Mouse (Mus musculus) embryonic facial prominence, embryonic 15.5 days (tissue): ENCODE measurements at regions not wholly inside any gene's neighbourhood (a gene's known extent, or its start where the extent isn't known, plus 50 kb on each side); places are given as distances from the start of the nearest gene placed in this dataset.
A peak's percentile ranks its signal among the peaks of the same experiment; 100 is the strongest.
"Not testable (repeated sequence)": the region's sequence is repeated elsewhere in the genome, so short reads cannot be mapped to it uniquely, and the experiment has no call there.

ENCODE experiments used
- ATAC-seq: fragments of 200-750 bp; cut with Nextera tagmentation; 2 replicates; pipeline ENCODE4 v1.8.0; 2017; ENCODE audit warnings: low read depth, moderate TSS enrichment; ENCODE audit not compliant: insufficient number of reproducible peaks, low FRiP score, low TSS enrichment
- H3K27ac ChIP-seq: fragments of 300-500 bp; sonication (generic); replicated peaks from 2 replicates; pipeline ENCODE4 v1.5.1; 2015; ENCODE audit warnings: mild to moderate bottlenecking, inconsistent platforms
- H3K27me3 ChIP-seq: fragments of 300-500 bp; sonication (generic); 2 replicates; pipeline ENCODE4 v1.6.1; 2015; ENCODE audit warnings: inconsistent platforms
- H3K36me3 ChIP-seq: fragments of 300-500 bp; sonication (generic); 2 replicates; pipeline ENCODE4 v1.6.1; 2015; ENCODE audit warnings: mild to moderate bottlenecking, inconsistent platforms
- H3K4me1 ChIP-seq: fragments of 300-500 bp; sonication (generic); 2 replicates; pipeline ENCODE4 v1.6.1; 2015; ENCODE audit warnings: inconsistent platforms
- H3K4me2 ChIP-seq: fragments of 300-500 bp; sonication (generic); replicated peaks from 2 replicates; pipeline ENCODE4 v1.6.1; 2015; ENCODE audit warnings: mild to moderate bottlenecking, inconsistent platforms
- H3K4me3 ChIP-seq: fragments of 300-500 bp; sonication (generic); replicated peaks from 2 replicates; pipeline ENCODE4 v1.5.1; 2015; ENCODE audit warnings: mild to moderate bottlenecking, inconsistent platforms
- H3K9ac ChIP-seq: fragments of 300-500 bp; sonication (generic); 2 replicates; pipeline ENCODE4 v1.6.1; 2015; ENCODE audit warnings: inconsistent platforms
- H3K9me3 ChIP-seq: fragments of 300-500 bp; sonication (generic); replicated peaks from 2 replicates; pipeline ENCODE4 v1.6.1; 2016; ENCODE audit warnings: inconsistent platforms
- WGBS: fragments of 180-500 bp; shearing (Covaris S2); methylation state at CpG from one replicate; pipeline ENCODE4 v1.1.7; 2015; 5-methylcytosine and 5-hydroxymethylcytosine counted together

DNA sequence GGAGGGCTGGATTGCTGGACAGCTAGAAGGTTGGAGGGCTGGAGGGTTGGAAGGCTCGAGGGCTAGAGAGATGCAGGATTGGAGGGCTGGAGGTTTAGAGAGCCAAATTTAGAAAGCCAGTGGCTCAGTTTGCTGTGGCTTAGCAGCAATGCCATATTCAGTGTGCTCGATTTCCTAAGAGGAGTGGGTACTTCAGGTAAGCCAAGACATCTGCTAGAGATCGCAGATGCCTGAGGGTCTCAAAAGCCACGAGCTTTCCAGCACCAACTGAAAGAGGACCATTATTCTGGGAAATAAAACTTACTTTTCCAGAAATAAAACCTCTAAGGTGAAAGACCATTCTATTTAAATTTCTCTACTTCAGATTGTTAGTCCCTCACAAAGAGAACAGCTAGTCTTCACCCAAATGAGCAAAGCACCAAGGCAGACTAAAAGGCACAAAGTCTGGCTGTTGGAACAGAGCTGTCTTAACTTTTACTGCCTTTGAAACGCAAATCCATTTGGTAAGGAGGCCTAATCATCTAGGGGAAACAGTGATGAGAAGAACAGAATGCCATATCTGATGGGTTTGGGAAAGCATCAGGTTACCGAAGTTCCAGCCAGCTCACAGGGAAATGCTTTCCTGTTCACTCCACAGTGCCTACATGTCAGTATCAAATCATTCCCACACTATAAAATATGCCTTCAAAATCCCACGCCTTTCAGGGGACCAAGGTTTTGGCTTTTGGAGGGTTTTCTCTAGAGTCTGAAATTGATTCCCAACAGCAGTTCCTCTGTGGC is 98.3 kb upstream of the Sec61g start:
- WGBS, result 40% methylated on average over 7 of the region's 7 CpGs
- no peak; the same call in 1 of the 2 replicates for ATAC-seq

DNA sequence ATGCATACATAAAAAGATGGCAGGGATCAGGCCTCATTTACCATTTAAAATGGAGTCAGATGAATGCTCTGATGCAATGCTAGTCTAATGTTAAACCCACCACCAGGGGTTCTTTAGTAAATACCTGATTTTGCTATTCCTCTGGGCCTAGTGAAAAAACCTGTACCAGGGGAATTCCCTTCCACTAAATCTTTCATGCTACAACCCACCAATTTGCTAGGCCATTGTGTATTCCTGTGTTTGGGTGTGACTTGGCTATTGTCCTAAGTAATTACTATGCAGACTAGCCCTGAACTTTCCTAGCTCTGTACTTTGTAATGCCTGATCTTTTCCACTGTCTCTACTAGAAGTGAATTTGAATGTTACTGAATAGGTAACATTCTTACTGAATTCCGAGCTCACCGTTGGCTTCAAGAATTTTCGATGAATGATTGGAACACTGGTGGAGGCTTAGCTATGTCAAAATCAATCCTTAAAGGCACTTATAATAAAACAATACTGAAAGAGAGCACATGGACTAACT is 99.7 kb upstream of the Sec61g start:
- not testable (repeated sequence) for H3K9me3 ChIP-seq, H3K4me3 ChIP-seq, H3K4me2 ChIP-seq, H3K27me3 ChIP-seq, ATAC-seq, H3K9ac ChIP-seq, H3K36me3 ChIP-seq, H3K27ac ChIP-seq
- WGBS, result 84% methylated on average over 3 of the region's 3 CpGs
- H3K4me1 ChIP-seq, result peaks cover 13% of the 10 kb centered on the region; the same call in 1 of the 2 replicates

More for the DNA sequence above, 98.3 kb upstream of the Sec61g start:
- H3K27me3 ChIP-seq, result no peaks in the 10 kb centered on the region
- H3K36me3 ChIP-seq, result no peaks in the 10 kb centered on the region
- no peak overlapping the region for H3K4me3 ChIP-seq
- 0 out of 2 replicates have a peak overlapping the region, but pooled peaks have one; percentile 34 for H3K27ac ChIP-seq
- no peak overlapping the region for H3K9ac ChIP-seq
- no peak overlapping the region for H3K4me2 ChIP-seq
- no peaks in the 10 kb centered on the region for H3K9me3 ChIP-seq
- H3K4me1 ChIP-seq, result peaks cover 5% of the 10 kb centered on the region; the same call in 1 of the 2 replicates

DNA sequence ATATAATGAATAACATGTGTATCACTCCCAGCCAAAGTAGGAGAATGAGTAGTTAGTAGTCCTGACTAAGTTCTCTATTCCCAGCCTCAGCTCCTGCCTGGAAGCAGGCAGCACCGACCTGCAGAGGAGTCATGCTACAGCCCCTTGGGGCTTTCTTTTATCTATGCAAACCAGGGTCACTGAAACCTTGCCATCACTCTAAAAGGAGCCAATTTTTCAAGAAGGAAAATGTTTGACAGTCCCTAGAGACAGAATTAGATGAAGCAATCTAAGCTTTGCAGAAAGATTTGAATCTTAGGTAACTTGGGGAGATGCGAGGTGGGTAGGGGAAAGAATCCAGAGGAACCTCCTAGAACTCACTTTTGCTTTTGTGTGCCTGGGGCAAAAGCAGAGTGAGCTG is 103.5 kb upstream of the Sec61g start:
- Histone ChIP-seq H3K9ac (no peak overlapping the region), H3K27me3 (no peaks in the 10 kb centered on the region), H3K36me3 (no peaks in the 10 kb centered on the region), H3K4me3 (no peak overlapping the region), H3K4me2 (no peak overlapping the region), H3K27ac (peak overlapping the region; percentile 48; the same call in 1 of the 2 replicates), H3K4me1 (peaks cover 8% of the 10 kb centered on the region; the same call in 1 of the 2 replicates), H3K9me3 (no peaks in the 10 kb centered on the region)
- 23% methylated on average over 2 of the region's 2 CpGs for WGBS
- ATAC-seq, result no peak

DNA sequence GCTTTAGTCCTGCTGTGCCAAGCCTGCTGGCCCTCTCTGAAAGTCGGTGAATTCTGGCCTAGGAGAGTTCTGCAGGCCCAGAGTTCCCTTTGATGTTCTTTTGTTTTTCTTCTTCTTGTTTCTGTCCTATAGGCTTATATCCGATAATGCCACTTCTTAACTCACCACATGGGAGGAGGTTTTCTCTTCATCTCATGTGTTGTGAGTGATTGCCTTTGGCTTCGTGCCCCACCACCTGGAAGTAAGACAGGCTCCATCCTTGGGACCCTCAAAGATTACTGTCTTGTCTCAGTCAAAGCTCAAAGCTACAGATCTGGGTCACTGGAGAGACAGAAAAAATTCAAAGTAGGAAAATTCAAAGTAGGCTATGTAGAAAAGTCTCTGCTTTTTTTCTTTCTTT is 104.2 kb upstream of the Sec61g start:
- peak; percentile 19; the same call in 1 of the 2 replicates for ATAC-seq
- no peak overlapping the region for H3K4me2 ChIP-seq
- H3K4me1 ChIP-seq, result peaks cover 8% of the 10 kb centered on the region; the same call in 1 of the 2 replicates
- H3K4me3 ChIP-seq, result no peak overlapping the region
- WGBS, result 40% methylated on average over 3 of the region's 3 CpGs
- no peaks in the 10 kb centered on the region for H3K9me3 ChIP-seq
- H3K36me3 ChIP-seq, result no peaks in the 10 kb centered on the region
- no peak overlapping the region for H3K9ac ChIP-seq
- peak overlapping the region; percentile 48; the same call in 1 of the 2 replicates for H3K27ac ChIP-seq
- no peaks in the 10 kb centered on the region for H3K27me3 ChIP-seq

DNA sequence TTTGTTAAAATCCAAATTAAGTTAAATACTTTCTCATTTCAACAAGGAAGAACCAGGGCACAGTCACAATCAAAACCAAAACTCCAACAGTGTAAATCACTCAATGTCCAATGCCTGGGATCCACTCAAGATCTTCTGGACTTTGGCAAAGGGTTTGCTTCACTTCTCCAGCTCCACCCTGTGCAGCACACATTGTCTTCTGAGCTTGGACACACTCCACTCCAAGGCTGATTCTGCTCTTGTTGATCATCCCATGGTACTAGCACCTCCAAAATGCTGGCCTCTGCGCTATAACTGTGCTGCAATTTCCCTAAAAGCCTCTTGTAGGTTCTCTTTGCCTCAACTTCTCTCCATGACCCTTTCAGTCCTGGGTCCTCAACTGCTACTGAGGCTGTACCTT is 111.5 kb upstream of the Sec61g start:
- no peaks in the 10 kb centered on the region for H3K9me3 ChIP-seq
- 82% methylated on average over 1 of the region's 1 CpGs for WGBS
- H3K9ac ChIP-seq, result no peak overlapping the region
- no peaks in the 10 kb centered on the region for H3K36me3 ChIP-seq
- H3K4me3 ChIP-seq, result no peak overlapping the region
- H3K4me1 ChIP-seq, result no peaks in the 10 kb centered on the region
- no peak overlapping the region for H3K4me2 ChIP-seq
- no peak overlapping the region for H3K27ac ChIP-seq
- H3K27me3 ChIP-seq, result no peaks in the 10 kb centered on the region
- ATAC-seq, result no peak

DNA sequence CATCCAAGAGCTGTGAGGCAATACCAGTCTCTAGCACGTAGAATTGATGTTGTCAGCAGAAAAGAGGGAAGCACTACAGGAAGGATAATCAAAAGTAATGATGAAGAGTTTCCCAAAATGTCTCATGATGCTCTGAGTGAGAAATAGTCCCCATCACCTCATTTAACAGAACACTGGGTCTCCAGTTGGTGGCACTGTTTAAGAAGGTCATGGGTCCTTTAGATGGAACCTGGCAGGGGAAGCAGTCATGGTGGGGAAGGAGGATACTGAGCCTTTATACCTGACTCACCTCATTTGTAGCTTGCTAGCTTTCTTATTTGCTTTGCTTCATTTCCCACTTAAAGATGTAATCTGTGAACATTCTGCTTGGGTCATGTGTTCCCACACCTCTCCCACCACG is 115.4 kb upstream of the Sec61g start:
- Histone ChIP-seq H3K36me3 (no peaks in the 10 kb centered on the region), H3K9ac (no peak overlapping the region), H3K4me1 (no peaks in the 10 kb centered on the region), H3K4me3 (no peak overlapping the region), H3K27ac (no peak overlapping the region), H3K27me3 (no peaks in the 10 kb centered on the region), H3K4me2 (no peak overlapping the region), H3K9me3 (no peaks in the 10 kb centered on the region)
- 74% methylated on average over 2 of the region's 2 CpGs for WGBS
- no peak for ATAC-seq

DNA sequence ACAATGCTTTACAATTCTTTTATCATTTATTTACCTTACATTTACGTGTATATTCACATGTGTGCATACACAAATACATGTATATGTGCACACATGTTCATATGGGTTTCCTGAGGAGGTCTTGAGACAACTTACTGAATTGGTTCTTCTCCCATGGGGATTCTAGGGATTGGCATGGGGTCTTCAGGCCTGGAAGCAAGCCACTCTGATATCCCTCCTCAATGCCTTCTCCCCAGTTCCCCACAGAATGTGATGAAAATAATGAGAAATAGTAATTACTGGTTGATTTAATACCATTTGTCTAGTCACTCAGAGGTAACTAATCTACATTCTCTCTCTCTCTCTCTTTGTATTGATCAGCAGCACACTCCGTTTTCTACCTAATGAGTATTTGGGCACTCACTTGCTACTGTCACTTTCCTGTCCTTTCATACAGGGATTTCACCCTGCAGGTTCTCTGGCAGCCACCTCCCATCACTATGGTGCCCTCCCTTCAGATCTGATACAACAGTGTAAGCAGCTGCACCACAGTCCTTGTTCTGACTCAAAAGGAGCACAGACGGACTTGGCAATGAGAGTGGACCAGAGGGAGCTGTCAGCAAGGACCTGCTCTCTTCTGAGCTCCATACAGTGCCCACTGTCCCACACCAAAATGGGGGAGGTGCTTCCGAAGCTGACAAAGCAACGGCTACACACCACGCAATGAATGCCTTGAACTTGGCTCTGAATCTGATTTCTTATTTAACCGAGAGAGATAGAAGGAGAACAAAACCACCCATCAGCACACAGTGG is 119.2 kb upstream of the Sec61g start:
- no peaks in the 10 kb centered on the region for H3K4me1 ChIP-seq
- ATAC-seq, result no peak
- H3K27ac ChIP-seq, result no peak overlapping the region
- WGBS, result 70% methylated on average over 7 of the region's 7 CpGs
- no peak overlapping the region for H3K4me3 ChIP-seq
- H3K9me3 ChIP-seq, result no peaks in the 10 kb centered on the region
- H3K36me3 ChIP-seq, result no peaks in the 10 kb centered on the region
- no peak overlapping the region for H3K9ac ChIP-seq
- no peak overlapping the region for H3K4me2 ChIP-seq
- no peaks in the 10 kb centered on the region for H3K27me3 ChIP-seq

DNA sequence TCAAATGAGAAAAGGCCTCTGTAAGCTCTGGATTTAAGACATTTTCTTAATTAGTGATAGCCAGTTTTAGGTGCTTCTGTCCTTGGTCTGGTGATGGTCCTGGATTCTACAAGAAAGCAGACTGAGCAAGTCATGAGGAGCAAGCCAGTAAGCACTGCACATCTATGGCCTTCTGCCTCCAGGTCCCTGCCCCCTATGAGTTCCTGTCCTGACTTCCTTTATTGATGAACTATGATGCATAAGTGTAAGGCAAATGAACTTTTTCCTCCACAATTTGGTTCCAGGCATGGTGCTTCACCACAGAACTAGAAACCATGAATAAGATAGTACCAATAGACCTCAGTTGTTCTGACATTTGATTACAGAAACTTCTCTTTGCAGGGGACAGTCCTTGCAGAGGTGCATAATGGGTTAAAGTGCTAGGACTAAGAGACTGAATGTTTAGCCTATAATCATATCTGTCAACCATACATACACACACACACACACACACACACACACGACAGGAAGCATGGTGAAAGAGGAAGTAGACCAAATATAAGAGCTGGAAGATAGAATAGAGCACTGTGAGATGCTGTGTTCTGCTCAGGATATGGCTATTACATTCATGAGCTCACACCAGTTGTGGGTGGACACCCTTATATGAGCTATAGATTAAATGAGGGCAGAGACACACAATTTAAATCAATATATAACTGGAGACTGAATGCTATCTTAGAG is 121.3 kb upstream of the Sec61g start:
- H3K4me2 ChIP-seq, result no peak overlapping the region
- no peak for ATAC-seq
- no peak overlapping the region for H3K4me3 ChIP-seq
- H3K27ac ChIP-seq, result no peak overlapping the region
- H3K27me3 ChIP-seq, result no peaks in the 10 kb centered on the region
- no peaks in the 10 kb centered on the region for H3K4me1 ChIP-seq
- H3K9ac ChIP-seq, result no peak overlapping the region
- H3K36me3 ChIP-seq, result no peaks in the 10 kb centered on the region
- no peaks in the 10 kb centered on the region for H3K9me3 ChIP-seq
- 52% methylated on average over 1 of the region's 1 CpGs for WGBS

DNA sequence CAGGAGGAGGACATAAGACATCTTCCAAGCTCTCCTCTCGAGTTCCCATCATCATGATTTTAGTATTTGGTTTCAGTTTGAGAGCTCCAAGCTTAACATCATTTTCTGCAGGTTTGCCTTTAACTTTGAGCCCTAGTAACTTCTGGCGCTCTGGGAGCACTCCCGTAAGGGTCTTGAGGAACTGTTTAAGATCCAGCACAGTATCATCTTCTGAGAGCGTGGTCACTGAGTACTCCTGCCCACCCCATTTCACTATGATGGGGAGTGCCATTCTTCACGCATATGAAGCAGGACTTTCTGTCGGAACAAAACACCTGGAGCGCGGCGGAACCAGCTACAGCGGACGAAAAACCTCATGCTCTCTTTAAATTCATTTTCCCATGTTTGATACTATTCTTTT is 116.2 kb upstream of the Egfr start:
- H3K4me3 ChIP-seq, H3K27ac ChIP-seq, H3K27me3 ChIP-seq, H3K9ac ChIP-seq, H3K4me2 ChIP-seq, H3K36me3 ChIP-seq, ATAC-seq, H3K9me3 ChIP-seq, H3K4me1 ChIP-seq: not testable (repeated sequence)
- WGBS, result 92% methylated on average over 11 of the region's 11 CpGs

DNA sequence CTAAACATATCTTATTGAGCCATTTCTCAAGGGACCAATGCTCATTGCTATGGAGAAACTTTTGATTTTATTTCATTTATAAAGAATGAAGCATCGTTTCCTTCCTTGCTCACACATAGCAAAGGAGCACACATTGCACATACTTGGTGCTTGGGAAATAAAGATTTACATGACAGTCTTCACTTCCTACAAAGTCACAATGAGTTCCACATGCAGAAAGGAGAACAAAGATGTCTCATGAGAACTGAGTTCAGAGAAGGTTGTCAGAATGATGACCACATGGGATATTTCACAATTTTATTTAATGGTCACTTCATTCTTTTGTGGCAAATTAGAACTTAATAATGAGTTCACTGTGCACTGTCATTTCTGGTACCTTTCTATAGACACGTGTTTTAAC is 114.3 kb upstream of the Egfr start:
- no peak overlapping the region for H3K27ac ChIP-seq
- no peaks in the 10 kb centered on the region for H3K27me3 ChIP-seq
- WGBS, result 67% methylated on average over 2 of the region's 2 CpGs
- H3K9ac ChIP-seq, result no peak overlapping the region
- H3K36me3 ChIP-seq, result no peaks in the 10 kb centered on the region
- H3K4me1 ChIP-seq, result no peaks in the 10 kb centered on the region
- no peak overlapping the region for H3K4me3 ChIP-seq
- no peaks in the 10 kb centered on the region for H3K9me3 ChIP-seq
- no peak overlapping the region for H3K4me2 ChIP-seq
- ATAC-seq, result no peak

DNA sequence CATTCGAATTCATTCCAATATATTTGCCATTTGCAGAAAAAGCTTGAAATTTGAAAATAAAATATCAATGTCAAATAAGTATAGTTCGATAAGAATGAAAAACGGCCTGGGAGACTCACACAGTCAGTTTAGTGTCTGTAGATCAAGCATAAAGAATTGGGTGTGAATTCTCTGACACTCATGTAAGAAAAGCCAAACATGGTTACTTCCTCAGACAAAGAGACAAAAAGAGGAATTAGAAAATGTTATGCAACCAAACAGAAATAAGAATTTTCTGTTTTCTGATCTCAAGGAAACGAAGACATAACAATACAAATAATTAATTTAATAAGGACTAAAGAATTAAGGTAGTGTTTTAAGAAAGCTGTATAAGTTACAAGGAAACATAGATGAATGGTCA is 113.7 kb upstream of the Egfr start:
- no peaks in the 10 kb centered on the region for H3K9me3 ChIP-seq
- 88% methylated on average over 4 of the region's 4 CpGs for WGBS
- no peaks in the 10 kb centered on the region for H3K4me1 ChIP-seq
- no peak overlapping the region for H3K4me3 ChIP-seq
- ATAC-seq, result no peak
- H3K4me2 ChIP-seq, result no peak overlapping the region
- no peaks in the 10 kb centered on the region for H3K36me3 ChIP-seq
- H3K27me3 ChIP-seq, result no peaks in the 10 kb centered on the region
- no peak overlapping the region for H3K27ac ChIP-seq
- no peak overlapping the region for H3K9ac ChIP-seq
